Mouse (Mus musculus): Measurements from ENCODE around the gene 1300017J02Rik. TPM values are rescaled to one million over a fixed set of nuclear protein-coding genes. Genes with fewer than 3 reads are reported as not detected.

The 1300017J02Rik gene
- polyA plus RNA-seq, 1 experiment from 2014 or later = 40.7 TPM

- H3K4me1 ChIP-seq (replicated peaks) = peaks cover 23% of the 10 kb centered on the region
- H3K36me3 ChIP-seq = peaks cover 85% of the 10 kb centered on the region
- ATAC-seq (ENCODE audit: low read depth) (no peak), DNase-seq (no peak)
- WGBS (ENCODE audit: insufficient replicate concordance) = 54% methylated on average over 4 of the region's 4 CpGs
- no peak overlapping the region for H3K27ac ChIP-seq
- no peak overlapping the region for H3K9ac ChIP-seq
- no peak overlapping the region for H3K4me3 ChIP-seq (replicated peaks)
- no peaks in the 10 kb centered on the region for H3K9me3 ChIP-seq (replicated peaks)
- no peaks in the 10 kb centered on the region for H3K27me3 ChIP-seq
- H3K4me2 ChIP-seq = no peak overlapping the region
Measured at GRCm38 (mm10) chr9:103271104-103271503, 33.8 kb downstream of the 1300017J02Rik start.

DNA sequence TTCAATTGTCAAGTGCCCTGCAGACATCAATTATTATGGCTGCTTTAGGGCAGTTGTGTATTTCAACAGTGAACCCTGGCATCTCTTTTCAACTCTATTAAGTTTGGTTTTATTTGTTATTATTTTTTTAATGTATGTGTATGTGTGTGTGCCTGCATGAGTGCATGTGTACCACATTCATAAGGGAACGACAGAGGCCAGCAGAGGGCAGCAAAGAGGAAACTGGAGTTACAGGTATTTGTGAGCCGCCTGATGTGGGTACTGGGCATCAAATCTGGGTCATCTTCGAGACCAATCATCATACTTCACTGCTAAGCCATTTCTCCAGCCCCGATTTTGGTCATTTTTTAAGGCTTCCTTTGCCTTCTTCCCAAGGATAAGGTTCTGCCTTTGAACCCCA, 39.1 kb downstream of the 1300017J02Rik start:
- Histone ChIP-seq H3K4me1 (replicated peaks) (no peaks in the 10 kb centered on the region), H3K4me3 (replicated peaks) (no peak overlapping the region), H3K4me2 (no peak overlapping the region), H3K9ac (no peak overlapping the region), H3K27ac (no peak overlapping the region), H3K9me3 (replicated peaks) (no peaks in the 10 kb centered on the region), H3K27me3 (no peaks in the 10 kb centered on the region), H3K36me3 (peaks cover 86% of the 10 kb centered on the region)
- no peak for ATAC-seq (ENCODE audit: low read depth)
- no peak for DNase-seq
- WGBS (ENCODE audit: insufficient replicate concordance) = 76% methylated on average over 4 of the region's 4 CpGs

GRCm38 (mm10) chr9:103252906-103253305, 52.0 kb downstream of the 1300017J02Rik start:
- H3K27me3 ChIP-seq = no peaks in the 10 kb centered on the region
- WGBS (ENCODE audit: insufficient replicate concordance) = 72% methylated on average over 5 of the region's 5 CpGs
- peaks cover 51% of the 10 kb centered on the region for H3K36me3 ChIP-seq
- H3K4me3 ChIP-seq (replicated peaks) = no peak overlapping the region
- no peak overlapping the region for H3K9ac ChIP-seq
- DNase-seq (no peak), ATAC-seq (ENCODE audit: low read depth) (no peak)
- no peak overlapping the region for H3K4me2 ChIP-seq
- peak overlapping the region; percentile 29; the same call in 1 of the 2 replicates for H3K27ac ChIP-seq
- no peaks in the 10 kb centered on the region for H3K9me3 ChIP-seq (replicated peaks)
- no peaks in the 10 kb centered on the region for H3K4me1 ChIP-seq (replicated peaks)

DNA sequence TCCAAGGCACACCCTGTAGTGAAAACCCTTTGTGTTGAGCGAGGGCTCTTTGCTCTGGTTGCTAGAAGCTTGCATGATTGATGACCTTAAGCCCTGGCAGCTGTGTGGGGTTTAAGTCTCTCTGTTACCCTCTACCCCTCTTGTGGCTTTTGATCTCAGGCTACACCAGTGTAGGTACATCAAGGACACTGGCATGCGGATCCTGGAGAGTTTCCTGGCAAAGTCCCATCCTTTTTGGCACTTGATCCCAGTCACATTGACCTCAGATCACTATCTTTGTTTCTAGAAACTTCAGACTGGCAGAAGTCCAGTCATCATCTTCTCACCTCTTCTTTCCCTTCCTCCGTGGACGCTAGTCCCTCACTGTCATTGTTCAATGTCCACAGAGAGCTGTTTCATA, 56.3 kb downstream of the 1300017J02Rik start:
- ATAC-seq (ENCODE audit: low read depth) (no peak), DNase-seq (no peak)
- H3K9ac ChIP-seq = no peak overlapping the region
- 56% methylated on average over 4 of the region's 4 CpGs for WGBS (ENCODE audit: insufficient replicate concordance)
- no peaks in the 10 kb centered on the region for H3K9me3 ChIP-seq (replicated peaks)
- H3K36me3 ChIP-seq = peaks cover 31% of the 10 kb centered on the region
- H3K27me3 ChIP-seq = no peaks in the 10 kb centered on the region
- H3K4me3 ChIP-seq (replicated peaks) = no peak overlapping the region
- H3K4me2 ChIP-seq = no peak overlapping the region
- peaks cover 15% of the 10 kb centered on the region for H3K4me1 ChIP-seq (replicated peaks)
- no peak overlapping the region for H3K27ac ChIP-seq

DNA sequence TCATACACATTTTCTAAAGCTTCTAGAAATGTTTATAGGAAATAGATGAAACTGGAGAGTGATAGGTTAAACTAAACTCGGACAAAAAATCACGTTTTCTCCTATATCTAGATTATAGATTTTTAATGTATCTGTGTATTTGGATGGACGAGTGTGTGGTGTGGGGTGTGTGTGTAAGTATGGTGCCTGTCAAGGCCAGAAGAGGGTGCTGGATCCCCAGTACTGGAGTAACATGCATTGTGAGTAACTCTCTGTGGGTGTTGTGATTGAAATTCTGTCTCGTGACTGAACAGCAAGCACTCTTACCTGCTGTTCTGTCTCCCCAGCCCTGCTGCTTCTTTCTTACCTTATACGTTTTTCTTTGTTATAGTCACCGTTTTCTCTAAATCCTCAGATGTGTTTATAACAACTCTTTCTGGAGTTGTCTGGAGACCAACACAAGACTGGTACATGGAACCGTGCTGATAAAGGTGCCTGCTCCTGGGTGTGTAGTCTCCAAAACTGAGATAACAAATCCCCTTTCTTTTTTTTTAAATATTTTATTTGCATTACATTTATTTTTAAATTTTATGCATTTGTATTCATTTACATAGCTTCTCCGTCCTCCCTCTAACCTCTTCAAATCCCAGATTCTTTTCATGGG, 58.2 kb downstream of the 1300017J02Rik start:
- Histone ChIP-seq H3K36me3 (peaks cover 21% of the 10 kb centered on the region), H3K4me3 (replicated peaks) (no peak overlapping the region), H3K27ac (no peak overlapping the region), H3K9ac (no peak overlapping the region), H3K4me2 (peak overlapping the region; percentile 27; the same call in 1 of the 2 replicates), H3K27me3 (no peaks in the 10 kb centered on the region), H3K9me3 (replicated peaks) (no peaks in the 10 kb centered on the region), H3K4me1 (replicated peaks) (peaks cover 19% of the 10 kb centered on the region)
- DNase-seq = peak; percentile 21
- peak; percentile 79 for ATAC-seq (ENCODE audit: low read depth)
- 35% methylated on average over 8 of the region's 8 CpGs for WGBS (ENCODE audit: insufficient replicate concordance)

GRCm38 (mm10) chr9:103243640-103244039, 61.2 kb downstream of the 1300017J02Rik start:
- ATAC-seq (ENCODE audit: low read depth) (peak; percentile 60), DNase-seq (no peak)
- Histone ChIP-seq H3K9ac (no peak overlapping the region), H3K36me3 (no peaks in the 10 kb centered on the region), H3K9me3 (replicated peaks) (no peaks in the 10 kb centered on the region), H3K4me3 (replicated peaks) (no peak overlapping the region), H3K4me2 (no peak overlapping the region), H3K4me1 (replicated peaks) (peaks cover 31% of the 10 kb centered on the region), H3K27me3 (no peaks in the 10 kb centered on the region), H3K27ac (peak overlapping the region; percentile 58)
- WGBS (ENCODE audit: insufficient replicate concordance) = 72% methylated on average over 4 of the region's 4 CpGs

GRCm38 (mm10) chr9:103241206-103241605, 63.7 kb downstream of the 1300017J02Rik start:
- Histone ChIP-seq H3K36me3 (no peaks in the 10 kb centered on the region), H3K27ac (peak overlapping the region; percentile 44), H3K4me3 (replicated peaks) (no peak overlapping the region), H3K9ac (no peak overlapping the region), H3K27me3 (no peaks in the 10 kb centered on the region), H3K4me2 (no peak overlapping the region), H3K4me1 (replicated peaks) (peaks cover 20% of the 10 kb centered on the region; the same call in 1 of the 2 replicates), H3K9me3 (replicated peaks) (no peaks in the 10 kb centered on the region)
- ATAC-seq (ENCODE audit: low read depth) (peak; percentile 40; the same call in 1 of the 2 replicates), DNase-seq (no peak)
- WGBS (ENCODE audit: insufficient replicate concordance) = 52% methylated on average over 2 of the region's 2 CpGs

GRCm38 (mm10) chr9:103239471-103239870, 65.4 kb downstream of the 1300017J02Rik start:
- 74% methylated on average over 6 of the region's 6 CpGs for WGBS (ENCODE audit: insufficient replicate concordance)

GRCm38 (mm10) chr9:103234565-103235165, 70.2 kb downstream of the 1300017J02Rik start:
- DNase-seq (no peak), ATAC-seq (ENCODE audit: low read depth) (peak; percentile 45)
- peak overlapping the region; percentile 76 for H3K27ac ChIP-seq
- WGBS (ENCODE audit: insufficient replicate concordance) = 46% methylated on average over 7 of the region's 7 CpGs
- H3K4me1 ChIP-seq (replicated peaks) = peaks cover 36% of the 10 kb centered on the region
- H3K36me3 ChIP-seq = no peaks in the 10 kb centered on the region
- H3K4me3 ChIP-seq (replicated peaks) = no peak overlapping the region
- no peak overlapping the region for H3K9ac ChIP-seq
- H3K9me3 ChIP-seq (replicated peaks) = no peaks in the 10 kb centered on the region
- H3K27me3 ChIP-seq = peaks cover 5% of the 10 kb centered on the region; the same call in 1 of the 2 replicates
- no peak overlapping the region for H3K4me2 ChIP-seq

More at GRCm38 (mm10) chr9:103239471-103239870, 65.4 kb downstream of the 1300017J02Rik start:
- Histone ChIP-seq H3K4me3 (replicated peaks) (no peak overlapping the region), H3K4me2 (no peak overlapping the region), H3K4me1 (replicated peaks) (peaks cover 20% of the 10 kb centered on the region; the same call in 1 of the 2 replicates), H3K36me3 (no peaks in the 10 kb centered on the region), H3K9ac (no peak overlapping the region), H3K27ac (no peak overlapping the region), H3K27me3 (no peaks in the 10 kb centered on the region), H3K9me3 (replicated peaks) (no peaks in the 10 kb centered on the region)
- DNase-seq (no peak), ATAC-seq (ENCODE audit: low read depth) (no peak)

GRCm38 (mm10) chr9:103234059-103234458, 70.8 kb downstream of the 1300017J02Rik start:
- peaks cover 36% of the 10 kb centered on the region for H3K4me1 ChIP-seq (replicated peaks)
- H3K4me2 ChIP-seq = no peak overlapping the region
- peaks cover 11% of the 10 kb centered on the region; the same call in 1 of the 2 replicates for H3K27me3 ChIP-seq
- no peaks in the 10 kb centered on the region for H3K9me3 ChIP-seq (replicated peaks)
- H3K36me3 ChIP-seq = no peaks in the 10 kb centered on the region
- no peak overlapping the region for H3K4me3 ChIP-seq (replicated peaks)
- WGBS (ENCODE audit: insufficient replicate concordance) = 24% methylated on average over 7 of the region's 7 CpGs
- DNase-seq (no peak), ATAC-seq (ENCODE audit: low read depth) (no peak)
- H3K9ac ChIP-seq = no peak overlapping the region
- peak overlapping the region; percentile 76 for H3K27ac ChIP-seq

GRCm38 (mm10) chr9:103233006-103233395, 71.9 kb downstream of the 1300017J02Rik start:
- Histone ChIP-seq H3K9me3 (replicated peaks) (no peaks in the 10 kb centered on the region), H3K27me3 (peaks cover 11% of the 10 kb centered on the region; the same call in 1 of the 2 replicates), H3K27ac (no peak overlapping the region), H3K4me2 (no peak overlapping the region), H3K4me1 (replicated peaks) (peaks cover 36% of the 10 kb centered on the region), H3K9ac (no peak overlapping the region), H3K4me3 (replicated peaks) (no peak overlapping the region), H3K36me3 (no peaks in the 10 kb centered on the region)
- no peak for DNase-seq
- WGBS (ENCODE audit: insufficient replicate concordance) = 29% methylated on average over 7 of the region's 7 CpGs
- ATAC-seq (ENCODE audit: low read depth) = no peak
